In genomic region chr3:154896737-154897136, GRCm38 (mm10) we compare ENCODE assay signal across 12 mouse cellular contexts.
DNase-seq lines count a peak whose midpoint lies in the region; ATAC-seq and TF ChIP-seq lines count a peak whose summit lies in the region.
"Had no signal": no experiment of that assay in that cellular context is flagged by ENCODE, and none has a peak within 500 bp of the region (broad histone marks: within the 10 kb centered on the region; RNA-seq: fewer than 3 reads in every experiment).

No protein-coding gene starts in this region.

- H3K9ac ChIP-seq in ES-E14 (ENCODE audit: insufficient read depth, low read depth, low read length, poor library complexity, severe bottlenecking) = no peak overlapping the region
- H3K9ac ChIP-seq: heart, embryonic 15.5 days; lung, embryonic 15.5 days had no signal

- peak; percentile 60 to 70 for DNase-seq in cerebellum, postnatal 10 days
- DNase-seq in left cerebral cortex, adult 2 months (ENCODE audit: extremely low spot score in 1 of 2, low spot score in 2 of 2) = no peak
- DNase-seq in left cerebral cortex, adult 9 months (ENCODE audit: low spot score in 2 of 2) = no peak
- DNase-seq in ES-E14 (ENCODE audit: low read depth, low spot score) = peak; percentile 20
- DNase-seq in kidney, postnatal 4 days = peak; percentile 53 to 62
- no peak for DNase-seq in gastrocnemius, postnatal 36 days
- DNase-seq: B cell, adult 2 months; cerebellum, adult 11 months had no signal

- H3K9me3 ChIP-seq in ES-E14 (ENCODE audit: control insufficient read depth, insufficient read depth, low read depth, low read length) = no peaks in the 10 kb centered on the region
- H3K9me3 ChIP-seq: heart, embryonic 15.5 days; lung, embryonic 15.5 days had no signal

- H3K36me3 ChIP-seq in ES-E14 (ENCODE audit: control insufficient read depth, insufficient read depth, low read length, poor library complexity, severe bottlenecking) = no peaks in the 10 kb centered on the region
- H3K36me3 ChIP-seq: lung, embryonic 15.5 days had no signal

- in situ Hi-C loops in ES-E14 (cut with MboI; ENCODE audit: low sequenced_read_pairs in 2 of 2, unreplicated experiment in 2 of 2) = no loop called here

- no peak for ATAC-seq in cerebellum, adult (ENCODE audit: insufficient number of reproducible peaks, low FRiP score, low TSS enrichment)
- no peak for ATAC-seq in activated CD4-positive, CD25-positive, alpha-beta regulatory T cell, adult 4 months

- H3K4me3 ChIP-seq in left cerebral cortex, adult 2 months = no peak overlapping the region
- H3K4me3 ChIP-seq in ES-E14 (ENCODE audit: insufficient read depth in 1 of 2, low read depth in 1 of 2, low read length in 2 of 2, poor library complexity in 1 of 2, severe bottlenecking in 1 of 2) = no peak overlapping the region
- H3K4me3 ChIP-seq: heart, embryonic 15.5 days; lung, embryonic 15.5 days had no signal

- peak; percentile 47 for TF ChIP-seq CTCF in left cerebral cortex, adult 2 months (IDR thresholded peaks at IDR 0.05)

- H3K4me1 ChIP-seq in ES-E14 (ENCODE audit: control insufficient read depth in 2 of 2, insufficient read depth in 2 of 2, low read length in 2 of 2, poor library complexity in 1 of 2) = no peaks in the 10 kb centered on the region
- H3K4me1 ChIP-seq: heart, embryonic 15.5 days; lung, embryonic 15.5 days had no signal

- no peak overlapping the region for H3K27ac ChIP-seq in left cerebral cortex, adult 2 months
- H3K27ac ChIP-seq in ES-E14 (ENCODE audit: insufficient read depth, low read depth, low read length, poor library complexity, severe bottlenecking) = no peak overlapping the region
- H3K27ac ChIP-seq: heart, embryonic 15.5 days; lung, embryonic 15.5 days had no signal

- intact Hi-C loops in left cerebral cortex, adult 2 months (cut with DNase I) = no loop called here
- intact Hi-C loops in gastrocnemius, postnatal 36 days (cut with DNase I) = no loop called here

TF ChIP-seq in ES-E14, 5 proteins besides CTCF, POLR2A, EP300 and RAD21:
- TF ChIP-seq HCFC1 (IDR thresholded peaks at IDR 0.05; ENCODE audit: borderline replicate concordance, insufficient read depth, low read length) = no peak
- no peak for TF ChIP-seq ZC3H11A (IDR thresholded peaks at IDR 0.05; ENCODE audit: borderline replicate concordance, low read depth, low read length)
- TF ChIP-seq MAFK (IDR thresholded peaks at IDR 0.05; ENCODE audit: insufficient read depth, low read depth, low read length) = no peak
- TF ChIP-seq CHD2 (IDR thresholded peaks at IDR 0.05; ENCODE audit: low read depth, low read length) = no peak
- no peak for TF ChIP-seq ZNF384 (IDR thresholded peaks at IDR 0.05; ENCODE audit: low read depth, low read length)

Comparison
In these comparisons a context has a peak if more than half of its experiments do, and no peak if none do; other contexts are left out.
1. DNase-seq: peak in cerebellum, postnatal 10 days (2 of 2), ES-E14 (single experiment) and kidney, postnatal 4 days (2 of 2); none in left cerebral cortex, adult 2 months (0 of 2), left cerebral cortex, adult 9 months (0 of 2) and gastrocnemius, postnatal 36 days (0 of 2).